Mouse (Mus musculus) spleen, adult 2 months (tissue): ENCODE results near the gene Lrrc4c.

Source experiments
- CTCF ChIP-seq: fragments of 200-500 bp; IDR thresholded peaks from 2 replicates; pipeline ENCODE4 v1.5.1; 2011; ENCODE audit warnings: mild to moderate bottlenecking, inconsistent platforms; ENCODE audit not compliant: insufficient read depth, insufficient read length, insufficient replicate concordance; ENCODE audit errors: extremely low read depth
- POLR2A ChIP-seq: fragments of 200-500 bp; IDR thresholded peaks from 2 replicates; pipeline ENCODE4 v1.6.1; 2011; ENCODE audit warnings: low read depth, low read length, inconsistent platforms

DNA sequence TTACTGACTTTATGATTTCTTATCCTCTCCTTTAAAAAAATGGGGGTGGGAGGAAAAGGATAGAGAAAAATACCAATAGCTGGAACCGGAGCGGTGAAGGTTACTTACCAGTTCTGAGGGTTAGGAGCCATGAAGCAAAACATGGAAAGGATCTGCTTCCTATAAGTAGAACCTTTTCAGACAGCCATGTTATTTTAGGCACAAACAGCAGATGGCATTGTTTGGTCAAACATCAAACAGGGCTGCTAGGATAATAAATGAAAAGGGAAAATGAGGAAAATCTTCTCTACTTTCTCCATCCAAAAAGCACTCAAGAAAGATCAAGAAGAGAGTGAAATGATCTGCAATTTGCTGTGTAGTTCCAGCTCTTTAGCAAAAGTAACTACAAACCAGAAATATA lies 1296.8 kb downstream of the Lrrc4c start:
- TF ChIP-seq POLR2A (no peak), CTCF (no peak)
